Mouse (Mus musculus) ES-E14 (cell line): ENCODE measurements around the gene Itga10.

ENCODE experiments used
- CHD2 ChIP-seq: IDR thresholded peaks from 2 replicates; pipeline ENCODE4 v1.6.1; 2014; ENCODE audit warnings: mild to moderate bottlenecking, low read depth, low read length, inconsistent platforms
- HCFC1 ChIP-seq: IDR thresholded peaks from 2 replicates; pipeline ENCODE4 v1.6.1; 2012; ENCODE audit warnings: low read length, inconsistent platforms, borderline replicate concordance; ENCODE audit not compliant: insufficient read depth
- MAFK ChIP-seq: IDR thresholded peaks from 2 replicates; pipeline ENCODE4 v1.6.1; 2014; ENCODE audit warnings: mild to moderate bottlenecking, low read depth, low read length, inconsistent platforms; ENCODE audit not compliant: insufficient read depth
- ZC3H11A ChIP-seq: IDR thresholded peaks from 2 replicates; pipeline ENCODE4 v1.6.1; 2012; ENCODE audit warnings: low read depth, mild to moderate bottlenecking, inconsistent platforms, low read length, borderline replicate concordance

DNA sequence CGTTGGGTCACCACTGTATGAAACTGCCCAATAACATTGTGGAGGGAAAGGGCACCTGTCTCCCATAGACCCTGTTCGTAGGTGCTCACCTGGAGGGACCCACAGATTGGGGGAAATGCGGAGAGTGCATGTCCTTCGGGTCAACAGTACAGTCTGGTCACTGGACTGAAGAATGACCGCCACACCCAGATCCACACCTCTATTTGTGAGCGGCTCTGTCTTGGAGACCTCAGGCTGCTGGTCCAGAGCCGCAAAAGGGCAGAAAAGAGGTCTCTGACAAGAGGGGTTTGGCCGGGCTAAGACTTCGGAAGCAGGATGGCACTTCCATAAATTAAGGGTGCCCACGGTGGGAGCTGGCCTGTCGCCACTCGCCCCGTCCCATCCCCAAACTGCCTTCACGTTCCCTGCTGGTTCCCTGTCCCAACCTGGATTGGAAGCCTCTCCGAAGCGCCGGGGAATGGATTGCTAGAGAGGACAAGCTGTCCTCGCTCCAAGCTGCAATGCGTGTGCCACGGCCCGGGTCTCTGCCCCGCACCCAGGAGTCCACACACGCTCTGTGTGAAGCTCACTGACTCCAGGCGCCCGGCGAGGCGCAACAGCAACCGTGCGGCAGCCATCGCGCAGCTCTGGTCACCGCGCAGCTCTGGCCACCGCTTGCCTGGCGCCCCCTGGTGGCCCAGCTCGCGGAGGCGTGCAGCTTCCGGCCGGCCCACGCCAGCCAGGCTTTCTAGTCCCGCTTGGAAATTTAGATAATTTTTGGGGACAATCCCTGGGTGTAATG lies 62.7 kb downstream of the Itga10 start, which contains the start of gene Nudt17:
- TF ChIP-seq ZC3H11A: no peak
- no peak for TF ChIP-seq CHD2
- TF ChIP-seq HCFC1: no peak
- no peak for TF ChIP-seq MAFK
